Mouse (Mus musculus) CH12.LX (cell line): ENCODE results near the gene Man1b1. TPM values are rescaled to one million over a fixed set of nuclear protein-coding genes. Genes with fewer than 3 reads are reported as not detected.

Experiments used
- DNase-seq: peaks from one replicate; pipeline ENCODE4 v3.0.0-alpha.2; 2013; ENCODE audit errors: extremely low read depth
- H3K27ac ChIP-seq: 2 replicates; pipeline ENCODE4 v1.5.1; 2012; ENCODE audit warnings: low read depth, mild to moderate bottlenecking, control low read depth, moderate library complexity; ENCODE audit not compliant: insufficient read depth
- H3K27me3 ChIP-seq: replicated peaks from 2 replicates; pipeline ENCODE3; 2012; ENCODE audit warnings: inconsistent platforms
- H3K36me3 ChIP-seq, 2 experiments: replicated peaks in 1 of 2; 2 replicates each; pipeline versions ENCODE3 to v1.6.1; 2012; ENCODE audit warnings: inconsistent platforms in 1 of 2, low read length in 1 of 2, mild to moderate bottlenecking in 1 of 2, mixed read lengths in 1 of 2, moderate library complexity in 1 of 2; ENCODE audit not compliant: control insufficient read depth in 1 of 2, insufficient read depth in 1 of 2
- H3K4me1 ChIP-seq, 2 experiments: 2 replicates each; pipeline ENCODE4 v1.6.1; 2012; ENCODE audit warnings: inconsistent platforms in 1 of 2, moderate library complexity in 1 of 2; ENCODE audit not compliant: insufficient read depth in 2 of 2, control insufficient read depth in 1 of 2
- H3K4me2 ChIP-seq: 2 replicates; pipeline ENCODE4 v1.6.1; 2012; ENCODE audit warnings: low read depth, mild to moderate bottlenecking, control low read depth; ENCODE audit not compliant: poor library complexity, insufficient read depth, severe bottlenecking
- H3K4me3 ChIP-seq, 3 experiments: fragments of 150-350 bp in 1 of 3; sonication (generic) in 1 of 3; replicated peaks in 1 of 3; 2 replicates each; pipeline versions ENCODE3 to v1.5.1; 2011 to 2012; ENCODE audit warnings: low read depth in 2 of 3, low read length in 2 of 3, mild to moderate bottlenecking in 2 of 3, moderate library complexity in 2 of 3, control low read depth in 1 of 3, improper control_type of control experiment in 1 of 3, inconsistent platforms in 1 of 3, mixed read lengths in 1 of 3; ENCODE audit not compliant: poor library complexity in 1 of 3
- H3K79me2 ChIP-seq: replicated peaks from 2 replicates; pipeline ENCODE4 v1.6.1; 2012; ENCODE audit warnings: mild to moderate bottlenecking, moderate library complexity; ENCODE audit not compliant: control insufficient read depth, poor library complexity, insufficient read depth, severe bottlenecking; ENCODE audit errors: extremely low read depth
- H3K9ac ChIP-seq: 2 replicates; pipeline ENCODE4 v1.6.1; 2012; ENCODE audit warnings: low read depth, mild to moderate bottlenecking, control low read depth, moderate library complexity; ENCODE audit not compliant: insufficient read depth
- H3K9me3 ChIP-seq: replicated peaks from 2 replicates; pipeline ENCODE3; 2012; ENCODE audit warnings: low read length, inconsistent platforms, mixed read lengths
- BHLHE40 ChIP-seq: IDR thresholded peaks from 2 replicates; pipeline ENCODE4 v1.6.1; 2011; ENCODE audit warnings: mild to moderate bottlenecking, low read depth, low read length, improper control_type of control experiment
- CHD1 ChIP-seq: IDR thresholded peaks from 2 replicates; pipeline ENCODE4 v1.6.1; 2012; ENCODE audit warnings: low read depth, low read length, improper control_type of control experiment, inconsistent platforms
- ELF1 ChIP-seq: IDR thresholded peaks from 2 replicates; pipeline ENCODE4 v1.6.1; 2014; ENCODE audit warnings: low read depth, mild to moderate bottlenecking, inconsistent platforms, low read length, improper control_type of control experiment
- EP300 ChIP-seq: IDR thresholded peaks from 2 replicates; pipeline ENCODE4 v1.6.1; 2011; ENCODE audit warnings: low read length, improper control_type of control experiment
- HCFC1 ChIP-seq: IDR thresholded peaks from 2 replicates; pipeline ENCODE4 v1.6.1; 2012; ENCODE audit warnings: low read depth, mild to moderate bottlenecking, inconsistent platforms, low read length, improper control_type of control experiment
- JUN ChIP-seq: IDR thresholded peaks from 2 replicates; pipeline ENCODE4 v1.6.1; 2011; ENCODE audit warnings: low read depth, mild to moderate bottlenecking, low read length, improper control_type of control experiment, moderate library complexity; ENCODE audit not compliant: insufficient read depth
- MAFK ChIP-seq: IDR thresholded peaks from 2 replicates; pipeline ENCODE4 v1.6.1; 2011; ENCODE audit warnings: low read length, improper control_type of control experiment; ENCODE audit not compliant: insufficient replicate concordance
- MXI1 ChIP-seq: IDR thresholded peaks from 2 replicates; pipeline ENCODE4 v1.6.1; 2011; ENCODE audit warnings: mild to moderate bottlenecking, low read depth, low read length, improper control_type of control experiment
- NRF1 ChIP-seq: IDR thresholded peaks from 2 replicates; pipeline ENCODE4 v1.6.1; 2014; ENCODE audit warnings: low read depth, mild to moderate bottlenecking, inconsistent platforms, low read length, improper control_type of control experiment, moderate library complexity
- PAX5 ChIP-seq: IDR thresholded peaks from 2 replicates; pipeline ENCODE4 v1.6.1; 2012; ENCODE audit warnings: low read length, inconsistent platforms, mixed read lengths
- POLR2A ChIP-seq: IDR thresholded peaks from 2 replicates; pipeline ENCODE4 v1.6.1; 2011; ENCODE audit warnings: low read depth, mild to moderate bottlenecking, improper control_type of control experiment, low read length
- SIN3A ChIP-seq: IDR thresholded peaks from 2 replicates; pipeline ENCODE4 v1.6.1; 2012; ENCODE audit warnings: low read length, improper control_type of control experiment, inconsistent platforms
- SMC3 ChIP-seq: IDR thresholded peaks from 2 replicates; pipeline ENCODE4 v1.6.1; 2011; ENCODE audit warnings: low read depth, low read length, improper control_type of control experiment
- TBP ChIP-seq: conservative IDR thresholded peaks from 2 replicates; pipeline ENCODE4 v1.6.1; 2011; ENCODE audit warnings: low read depth, low read length, improper control_type of control experiment
- UBTF ChIP-seq: IDR thresholded peaks from 2 replicates; pipeline ENCODE4 v1.6.1; 2012; ENCODE audit warnings: low read depth, mild to moderate bottlenecking, inconsistent platforms, low read length, improper control_type of control experiment, moderate library complexity
- USF2 ChIP-seq: conservative IDR thresholded peaks from 2 replicates; pipeline ENCODE4 v1.6.1; 2011; ENCODE audit warnings: low read depth, low read length, improper control_type of control experiment
- ZMIZ1 ChIP-seq: IDR thresholded peaks from 2 replicates; pipeline ENCODE4 v1.6.1; 2012; ENCODE audit warnings: low read depth, mild to moderate bottlenecking, inconsistent platforms, low read length, improper control_type of control experiment
- ZNF384 ChIP-seq: IDR thresholded peaks from 2 replicates; pipeline ENCODE4 v1.6.1; 2012; ENCODE audit warnings: low read depth, low read length, improper control_type of control experiment, inconsistent platforms
- dilution Hi-C: fragments of 300-500 bp; cut with MboI; formaldehyde crosslinking; loops from 2 replicates; pipeline ENCODE4 v1.14.3; 2020; ENCODE audit warnings: low sequenced_read_pairs; ENCODE audit not compliant: extremely low pct_unique_long_range_greater_than_20kb, extremely low pct_ligation_motif_present
- in situ Hi-C: fragments of 300-500 bp; cut with MboI; formaldehyde crosslinking; loops from 3 replicates; pipeline ENCODE4 v1.14.3; 2019; ENCODE audit warnings: low sequenced_read_pairs, low pct_ligation_motif_present, low pct_unique_long_range_greater_than_20kb, mixed read lengths
- polyA plus RNA-seq: library from polyadenylated mRNA; unstranded; fragments of >175 nt; gene quantifications from 2 replicates; pipeline ENCODE4 v1.2.1, GENCODE M21; 2012; ENCODE audit warnings: low read depth; ENCODE audit not compliant: insufficient read length
- total RNA-seq, 2 experiments: library from RNA; depleted of rRNA; stranded (reverse); fragments of 300-350 nt in 1 of 2; fragments of >200 nt in 1 of 2; gene quantifications; 2 replicates each; pipeline ENCODE4 v1.2.3; 2012 to 2014

Gene Man1b1
- total and polyA plus RNA-seq, 3 experiments = 39.3 to 68.8 (median 45.7) TPM

- TF ChIP-seq USF2 (no peak), CHD1 (no peak), NRF1 (no peak), UBTF (0 out of 2 replicates have a peak, but pooled peaks have one; percentile 26), MXI1 (peak; percentile 81; the same call in 1 of the 2 replicates), POLR2A (peak; percentile 85), HCFC1 (peak; percentile 42; the same call in 1 of the 2 replicates), ELF1 (peak; percentile 62; the same call in 1 of the 2 replicates), ZMIZ1 (peak; percentile 74), JUN (no peak), PAX5 (no peak), ZNF384 (no peak), SIN3A (peak; percentile 95), TBP (peak; percentile 90), MAFK (no peak), BHLHE40 (no peak), SMC3 (no peak), EP300 (no peak)
Observed at GRCm38 (mm10) chr2:25371764-25372643, 39.9 kb downstream of the Man1b1 start, which contains the start of gene Sapcd2 (continued).

GRCm38 (mm10) chr2:25372644-25373391 is 40.7 kb downstream of the Man1b1 start:
- Histone ChIP-seq H3K9ac (peak overlapping the region; percentile 17; the same call in 1 of the 2 replicates), H3K9me3 (no peaks in the 10 kb centered on the region), H3K27me3 (peaks cover 19% of the 10 kb centered on the region), H3K4me2 (peak overlapping the region; percentile 86), H3K4me1 (peaks cover 16% of the 10 kb centered on the region in 2 experiments), H3K36me3 (peaks cover 20 to 36% of the 10 kb centered on the region in 2 experiments), H3K4me3 (peak overlapping the region; percentile 68 to 92 (median 75)), H3K27ac (peak overlapping the region; percentile 24; the same call in 1 of the 2 replicates), H3K79me2 (no peaks in the 10 kb centered on the region)
- no peak for TF ChIP-seq EP300
- peak; percentile 17; the same call in 1 of the 2 replicates for TF ChIP-seq SIN3A
- dilution Hi-C loops (no loop called here), in situ Hi-C loops (no loop called here)
- peak; percentile 20 for DNase-seq
